Mouse (Mus musculus) liver, embryonic 11.5 days (tissue): ENCODE measurements around the gene Cyp3a59. TPM values are rescaled to one million over a fixed set of nuclear protein-coding genes. Genes with fewer than 3 reads are reported as not detected.
"Not testable (repeated sequence)": the region's sequence is repeated elsewhere in the genome, so short reads cannot be mapped to it uniquely, and the experiment has no call there.

Source experiments
- ATAC-seq: fragments of 200-750 bp; cut with Nextera tagmentation; replicated peaks from 2 replicates; pipeline ENCODE4 v1.8.0; 2017; ENCODE audit warnings: moderate number of reproducible peaks, mild to moderate bottlenecking, moderate TSS enrichment, moderate library complexity; ENCODE audit not compliant: low FRiP score
- DNase-seq: peaks from one replicate; pipeline ENCODE4 v3.0.0-alpha.2; 2017; ENCODE audit warnings: low spot score
- H3K27ac ChIP-seq: fragments of 300-500 bp; sonication (generic); 2 replicates; pipeline ENCODE4 v1.5.1; 2014; ENCODE audit warnings: mild to moderate bottlenecking, low read depth, low read length, control low read depth
- H3K27me3 ChIP-seq: fragments of 300-500 bp; sonication (generic); replicated peaks from 2 replicates; pipeline ENCODE4 v1.6.1; 2014; ENCODE audit warnings: low read length, mixed read lengths; ENCODE audit not compliant: control insufficient read depth, insufficient read depth
- H3K36me3 ChIP-seq: fragments of 300-500 bp; sonication (generic); 2 replicates; pipeline ENCODE4 v1.6.1; 2014; ENCODE audit warnings: mild to moderate bottlenecking, low read length, moderate library complexity, mixed read lengths; ENCODE audit not compliant: control insufficient read depth, insufficient read depth
- H3K4me1 ChIP-seq: fragments of 300-500 bp; sonication (generic); replicated peaks from 2 replicates; pipeline ENCODE4 v1.6.1; 2014; ENCODE audit warnings: low read length, mixed read lengths; ENCODE audit not compliant: control insufficient read depth, insufficient read depth
- H3K4me2 ChIP-seq: fragments of 300-500 bp; sonication (generic); 2 replicates; pipeline ENCODE4 v1.6.1; 2014; ENCODE audit warnings: mild to moderate bottlenecking, control low read depth, moderate library complexity
- H3K4me3 ChIP-seq: fragments of 300-500 bp; sonication (generic); 2 replicates; pipeline ENCODE4 v1.5.1; 2014; ENCODE audit warnings: low read depth, low read length, control low read depth
- H3K9ac ChIP-seq: fragments of 300-500 bp; sonication (generic); 2 replicates; pipeline ENCODE4 v1.6.1; 2014; ENCODE audit warnings: low read depth, low read length, control low read depth
- H3K9me3 ChIP-seq: fragments of 300-500 bp; sonication (generic); 2 replicates; pipeline ENCODE4 v1.6.1; 2016; ENCODE audit warnings: low read length, inconsistent platforms, mixed read lengths; ENCODE audit not compliant: control insufficient read depth
- WGBS: fragments of 180-500 bp; shearing (Covaris S2); extraction: QIAGEN DNeasy Blood & Tissue Kit; methylation state at CpG from one replicate; pipeline ENCODE4 v1.1.7; 2014; 5-methylcytosine and 5-hydroxymethylcytosine counted together
- polyA plus RNA-seq: library from polyadenylated mRNA; unstranded; fragments of >200 nt; fragmentation: Nextera tagmentation; extraction: Ambion mirVana; gene quantifications from 2 replicates; pipeline ENCODE4 v1.2.1, GENCODE M21; 2014

Cyp3a59 gene
- not detected in 2 replicates for polyA plus RNA-seq

- ATAC-seq, H3K36me3 ChIP-seq: not testable (repeated sequence)
Observed at GRCm38 (mm10) chr5:146078945-146079344, at the start of gene Cyp3a59. Gene Cyp3a59, plus strand, starts transcription at chr5:146079257.

GRCm38 (mm10) chr5:146070099-146070498 is 9.0 kb upstream of the Cyp3a59 start:
- Histone ChIP-seq H3K27ac (no peak overlapping the region), H3K36me3 (no peaks in the 10 kb centered on the region), H3K4me1 (no peaks in the 10 kb centered on the region), H3K9ac (no peak overlapping the region), H3K4me3 (no peak overlapping the region), H3K27me3 (no peaks in the 10 kb centered on the region), H3K9me3 (peaks cover 3% of the 10 kb centered on the region), H3K4me2 (no peak overlapping the region)
- 41% methylated on average over 1 of the region's 1 CpGs for WGBS
- ATAC-seq (no peak), DNase-seq (no peak)

More at GRCm38 (mm10) chr5:146078945-146079344, at the start of gene Cyp3a59:
- not testable (repeated sequence) for H3K9me3 ChIP-seq, H3K27ac ChIP-seq, H3K4me1 ChIP-seq, DNase-seq, H3K4me3 ChIP-seq, H3K27me3 ChIP-seq, H3K9ac ChIP-seq, H3K4me2 ChIP-seq

GRCm38 (mm10) chr5:146147903-146148302 is 68.8 kb downstream of the Cyp3a59 start:
- no peak for ATAC-seq

GRCm38 (mm10) chr5:146150454-146150853 is 71.4 kb downstream of the Cyp3a59 start:
- 0 out of 2 replicates have a peak, but pooled peaks cover 3% of the 10 kb centered on the region for H3K9me3 ChIP-seq
- DNase-seq: no peak
- H3K36me3 ChIP-seq: no peaks in the 10 kb centered on the region
- H3K9ac ChIP-seq: no peak overlapping the region
- no peak overlapping the region for H3K4me2 ChIP-seq
- H3K27me3 ChIP-seq: no peaks in the 10 kb centered on the region
- no peak for ATAC-seq
- 63% methylated on average over 3 of the region's 3 CpGs for WGBS
- no peak overlapping the region for H3K27ac ChIP-seq
- no peak overlapping the region for H3K4me3 ChIP-seq
- H3K4me1 ChIP-seq: no peaks in the 10 kb centered on the region

More at GRCm38 (mm10) chr5:146147903-146148302, 68.8 kb downstream of the Cyp3a59 start:
- Histone ChIP-seq H3K4me3 (no peak overlapping the region), H3K9me3 (0 out of 2 replicates have a peak, but pooled peaks cover 3% of the 10 kb centered on the region), H3K36me3 (no peaks in the 10 kb centered on the region), H3K27ac (no peak overlapping the region), H3K4me1 (no peaks in the 10 kb centered on the region), H3K27me3 (no peaks in the 10 kb centered on the region), H3K9ac (no peak overlapping the region), H3K4me2 (no peak overlapping the region)
- WGBS: 43% methylated on average over 2 of the region's 2 CpGs
- DNase-seq: no peak

GRCm38 (mm10) chr5:146158326-146158725 is 79.3 kb downstream of the Cyp3a59 start:
- not testable (repeated sequence) for H3K27ac ChIP-seq, H3K4me1 ChIP-seq, H3K9me3 ChIP-seq, H3K9ac ChIP-seq, H3K4me2 ChIP-seq, H3K27me3 ChIP-seq, DNase-seq, H3K4me3 ChIP-seq, H3K36me3 ChIP-seq, ATAC-seq
- WGBS: 77% methylated on average over 4 of the region's 4 CpGs

- not testable (repeated sequence) for ATAC-seq, H3K27me3 ChIP-seq, H3K9ac ChIP-seq, H3K4me2 ChIP-seq, H3K36me3 ChIP-seq, DNase-seq, H3K9me3 ChIP-seq, H3K27ac ChIP-seq, H3K4me3 ChIP-seq, H3K4me1 ChIP-seq
- 92% methylated on average over 3 of the region's 3 CpGs for WGBS
Observed at GRCm38 (mm10) chr5:146160439-146160838, 81.4 kb downstream of the Cyp3a59 start, which contains the start of gene Gm5565. Gene Gm5565, minus strand, starts transcription at chr5:146160539.

Other genes with a start within 250 kb of the Cyp3a59 start
- gene Cyp3a11, start 199.3 kb upstream of the Cyp3a59 start, polyA plus RNA-seq: not detected in 2 replicates
- gene Cyp3a25, start 69.6 kb upstream of the Cyp3a59 start, polyA plus RNA-seq: not detected in 2 replicates
- not detected in 2 replicates for gene Gm5565, start 81.3 kb downstream of the Cyp3a59 start, polyA plus RNA-seq
- gene Gm6309, start 91.5 kb downstream of the Cyp3a59 start, polyA plus RNA-seq: not detected in 2 replicates
- not detected in 2 replicates for gene 1700001J03Rik, start 106.0 kb downstream of the Cyp3a59 start, polyA plus RNA-seq
- 31.5 and 32.6 TPM in 2 replicates for gene Rnf6, start 142.3 kb downstream of the Cyp3a59 start, polyA plus RNA-seq
- gene Cdk8, start 152.0 kb downstream of the Cyp3a59 start, polyA plus RNA-seq: 31.5 and 34.3 TPM in 2 replicates